Mouse (Mus musculus): ENCODE results near the gene Phkg1. TPM values are rescaled to one million over a fixed set of nuclear protein-coding genes. Genes with fewer than 3 reads are reported as not detected.

The Phkg1 gene
- total and polyA plus RNA-seq, 2 experiments from 2014 or later, result 1.7 to 3.6 TPM

GRCm38 (mm10) chr5:129878946-129879345 lies 19.4 kb downstream of the Phkg1 start:
- 0 out of 2 replicates have a peak, but pooled peaks have one; percentile 59 for ATAC-seq
- peak overlapping the region; percentile 64; the same call in 1 of the 2 replicates for H3K27ac ChIP-seq
- 40% methylated on average over 2 of the region's 2 CpGs for WGBS

GRCm38 (mm10) chr5:129877731-129878455 lies 20.5 kb downstream of the Phkg1 start:
- no peak overlapping the region for H3K9ac ChIP-seq (replicated peaks; ENCODE audit: low read length)
- H3K27ac ChIP-seq, result peak overlapping the region; percentile 64
- peak; percentile 53 for DNase-seq (ENCODE audit: low spot score)
- no peak overlapping the region for H3K4me3 ChIP-seq (ENCODE audit: low read length)
- peak; percentile 79; the same call in 1 of the 2 replicates for ATAC-seq
- peaks cover 15% of the 10 kb centered on the region for H3K36me3 ChIP-seq (ENCODE audit: insufficient read depth, low read length)
- no peaks in the 10 kb centered on the region for H3K9me3 ChIP-seq (ENCODE audit: low read length)
- no peak overlapping the region for H3K4me2 ChIP-seq (ENCODE audit: low read depth, low read length)
- TF ChIP-seq CTCF (IDR thresholded peaks at IDR 0.05; ENCODE audit: low read depth), result no peak
- no peaks in the 10 kb centered on the region for H3K27me3 ChIP-seq (ENCODE audit: insufficient read depth, low read length)
- no peaks in the 10 kb centered on the region for H3K4me1 ChIP-seq (ENCODE audit: insufficient read depth, low read length)
- 74% methylated on average over 9 of the region's 9 CpGs for WGBS

More at GRCm38 (mm10) chr5:129878946-129879345, 19.4 kb downstream of the Phkg1 start:
- Histone ChIP-seq H3K4me3 (ENCODE audit: low read length) (no peak overlapping the region), H3K9ac (replicated peaks; ENCODE audit: low read length) (no peak overlapping the region), H3K4me2 (ENCODE audit: low read depth, low read length) (no peak overlapping the region), H3K9me3 (ENCODE audit: low read length) (no peaks in the 10 kb centered on the region), H3K36me3 (ENCODE audit: insufficient read depth, low read length) (peaks cover 20% of the 10 kb centered on the region), H3K27me3 (ENCODE audit: insufficient read depth, low read length) (no peaks in the 10 kb centered on the region), H3K4me1 (ENCODE audit: insufficient read depth, low read length) (no peaks in the 10 kb centered on the region)
- peak; percentile 62 for DNase-seq (ENCODE audit: low spot score)
- peak; percentile 66 for TF ChIP-seq CTCF (IDR thresholded peaks at IDR 0.05; ENCODE audit: low read depth)

DNA sequence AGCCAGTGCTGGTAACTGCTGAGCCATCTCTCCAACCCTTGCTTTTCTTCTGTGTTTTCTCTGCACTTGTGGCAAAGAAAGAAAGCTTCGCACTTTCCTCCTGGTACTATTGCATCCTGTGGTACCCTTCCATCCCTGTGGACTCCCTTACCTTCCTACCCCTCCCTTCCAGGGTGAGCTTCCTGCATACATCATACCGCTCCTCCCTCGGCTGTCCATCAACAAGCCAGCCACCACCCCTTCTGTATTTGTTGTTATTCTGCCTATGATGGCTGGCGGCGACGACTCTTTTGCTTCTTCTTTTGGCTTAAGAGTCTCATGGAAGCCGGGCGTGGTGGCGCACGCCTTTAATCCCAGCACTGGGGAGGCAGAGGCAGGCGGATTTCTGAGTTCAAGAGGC lies 23.3 kb downstream of the Phkg1 start:
- WGBS, result 82% methylated on average over 11 of the region's 11 CpGs
- H3K9ac ChIP-seq (replicated peaks; ENCODE audit: low read length), result no peak overlapping the region
- ATAC-seq (no peak), DNase-seq (ENCODE audit: low spot score) (no peak)
- no peak overlapping the region for H3K4me2 ChIP-seq (ENCODE audit: low read depth, low read length)
- no peak overlapping the region for H3K4me3 ChIP-seq (ENCODE audit: low read length)
- no peaks in the 10 kb centered on the region for H3K9me3 ChIP-seq (ENCODE audit: low read length)
- no peaks in the 10 kb centered on the region for H3K4me1 ChIP-seq (ENCODE audit: insufficient read depth, low read length)
- H3K27ac ChIP-seq, result no peak overlapping the region
- no peak for TF ChIP-seq CTCF (IDR thresholded peaks at IDR 0.05; ENCODE audit: low read depth)
- H3K27me3 ChIP-seq (ENCODE audit: insufficient read depth, low read length), result no peaks in the 10 kb centered on the region
- H3K36me3 ChIP-seq (ENCODE audit: insufficient read depth, low read length), result no peaks in the 10 kb centered on the region

DNA sequence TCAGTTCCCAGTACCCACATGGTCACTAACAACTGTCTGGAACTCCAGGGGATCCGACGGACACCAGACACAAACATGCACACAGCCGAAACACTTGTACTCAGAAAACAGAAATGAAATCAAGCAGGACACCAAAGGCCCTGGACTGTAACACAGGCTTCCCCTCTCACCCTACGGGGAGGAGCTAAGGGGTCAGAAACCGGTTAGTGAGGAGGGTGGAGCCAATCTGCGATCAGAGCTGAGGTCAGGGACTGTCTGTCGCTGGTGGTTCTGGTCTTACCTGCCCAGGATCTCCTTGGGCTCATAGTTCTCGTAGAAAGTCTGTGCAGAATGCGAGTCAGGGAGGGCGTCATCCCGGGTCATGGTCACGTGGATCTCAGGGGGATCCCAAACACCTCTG lies 24.4 kb downstream of the Phkg1 start:
- no peak for ATAC-seq
- Histone ChIP-seq H3K9ac (replicated peaks; ENCODE audit: low read length) (no peak overlapping the region), H3K4me1 (ENCODE audit: insufficient read depth, low read length) (no peaks in the 10 kb centered on the region)

GRCm38 (mm10) chr5:129871238-129871637 lies 27.1 kb downstream of the Phkg1 start:
- Histone ChIP-seq H3K4me1 (ENCODE audit: insufficient read depth, low read length) (no peaks in the 10 kb centered on the region), H3K4me2 (ENCODE audit: low read depth, low read length) (no peak overlapping the region), H3K27ac (no peak overlapping the region), H3K9me3 (ENCODE audit: low read length) (no peaks in the 10 kb centered on the region), H3K36me3 (ENCODE audit: insufficient read depth, low read length) (no peaks in the 10 kb centered on the region), H3K9ac (replicated peaks; ENCODE audit: low read length) (no peak overlapping the region), H3K27me3 (ENCODE audit: insufficient read depth, low read length) (no peaks in the 10 kb centered on the region), H3K4me3 (ENCODE audit: low read length) (no peak overlapping the region)
- TF ChIP-seq CTCF (IDR thresholded peaks at IDR 0.05; ENCODE audit: low read depth), result no peak
- WGBS, result 80% methylated on average over 2 of the region's 2 CpGs
- DNase-seq (ENCODE audit: low spot score) (no peak), ATAC-seq (no peak)

More for the DNA sequence above, 24.4 kb downstream of the Phkg1 start:
- Histone ChIP-seq H3K4me3 (ENCODE audit: low read length) (no peak overlapping the region), H3K27me3 (ENCODE audit: insufficient read depth, low read length) (no peaks in the 10 kb centered on the region), H3K27ac (no peak overlapping the region), H3K4me2 (ENCODE audit: low read depth, low read length) (no peak overlapping the region), H3K36me3 (ENCODE audit: insufficient read depth, low read length) (no peaks in the 10 kb centered on the region), H3K9me3 (ENCODE audit: low read length) (no peaks in the 10 kb centered on the region)
- no peak for DNase-seq (ENCODE audit: low spot score)
- WGBS, result 85% methylated on average over 12 of the region's 12 CpGs
- TF ChIP-seq CTCF (IDR thresholded peaks at IDR 0.05; ENCODE audit: low read depth), result no peak

- H3K36me3 ChIP-seq (ENCODE audit: insufficient read depth, low read length), result no peaks in the 10 kb centered on the region
- H3K4me3 ChIP-seq (ENCODE audit: low read length), result no peak overlapping the region
- H3K27ac ChIP-seq, result no peak overlapping the region
- ATAC-seq (no peak), DNase-seq (ENCODE audit: low spot score) (no peak)
- no peak overlapping the region for H3K9ac ChIP-seq (replicated peaks; ENCODE audit: low read length)
- no peak overlapping the region for H3K4me2 ChIP-seq (ENCODE audit: low read depth, low read length)
- 89% methylated on average over 19 of the region's 19 CpGs for WGBS
- H3K4me1 ChIP-seq (ENCODE audit: insufficient read depth, low read length), result no peaks in the 10 kb centered on the region; the same call in 1 of the 2 replicates
- TF ChIP-seq CTCF (IDR thresholded peaks at IDR 0.05; ENCODE audit: low read depth), result no peak
- H3K9me3 ChIP-seq (ENCODE audit: low read length), result no peaks in the 10 kb centered on the region
- H3K27me3 ChIP-seq (ENCODE audit: insufficient read depth, low read length), result no peaks in the 10 kb centered on the region
Measured at GRCm38 (mm10) chr5:129869238-129869995, 28.9 kb downstream of the Phkg1 start.

All from hindbrain, postnatal 0 days (tissue).